Mouse (Mus musculus): ENCODE measurements at regions not wholly inside any gene's neighbourhood (a gene's known extent, or its start where the extent isn't known, plus 50 kb on each side); places are given as distances from the start of the nearest gene placed in this dataset.

DNA sequence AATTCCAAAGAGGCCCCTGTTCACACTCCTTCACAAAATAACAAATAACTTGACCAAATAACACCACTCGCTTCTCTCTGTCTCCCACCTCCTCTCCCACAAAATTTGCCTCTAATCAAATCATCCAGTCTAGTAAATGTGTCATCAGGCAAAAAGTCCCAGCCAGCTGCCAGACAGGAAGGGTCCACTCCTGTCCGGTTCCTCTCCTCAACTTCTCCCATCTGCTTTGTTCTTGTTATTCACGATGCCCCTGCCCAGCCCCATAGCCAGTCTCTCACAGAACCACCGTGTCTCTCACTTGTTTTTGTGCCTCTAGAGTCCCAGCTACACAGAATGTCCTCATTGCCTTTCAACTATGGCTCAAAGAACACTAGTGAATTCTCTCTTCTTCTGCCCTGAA, 53.8 kb downstream of the Ch25h start:
- Histone ChIP-seq H3K9me3 (ENCODE audit: control insufficient read depth, low read length) (no peaks in the 10 kb centered on the region), H3K4me1 (replicated peaks; ENCODE audit: control insufficient read depth, insufficient read depth) (no peaks in the 10 kb centered on the region), H3K36me3 (ENCODE audit: control insufficient read depth, insufficient read depth, low read length) (no peaks in the 10 kb centered on the region), H3K4me2 (replicated peaks; ENCODE audit: low read depth) (no peak overlapping the region), H3K9ac (ENCODE audit: low read length) (no peak overlapping the region), H3K27ac (replicated peaks) (no peak overlapping the region), H3K27me3 (ENCODE audit: control insufficient read depth, insufficient read depth, low read length) (no peaks in the 10 kb centered on the region), H3K4me3 (ENCODE audit: low read depth, low read length) (no peak overlapping the region)
- DNase-seq (ENCODE audit: low spot score) (no peak), ATAC-seq (ENCODE audit: low FRiP score, low TSS enrichment) (no peak)
- 65% methylated on average over 4 of the region's 4 CpGs for WGBS
- no peak for TF ChIP-seq CTCF (IDR thresholded peaks at IDR 0.05; ENCODE audit: low read depth)
- no peak for TF ChIP-seq EP300 (optimal IDR thresholded peaks at IDR 0.05)

GRCm38 (mm10) chr19:34420293-34420792, 54.6 kb downstream of the Ch25h start:
- TF ChIP-seq EP300 (optimal IDR thresholded peaks at IDR 0.05) (no peak), CTCF (IDR thresholded peaks at IDR 0.05; ENCODE audit: low read depth) (no peak)
- Histone ChIP-seq H3K9me3 (ENCODE audit: control insufficient read depth, low read length) (no peaks in the 10 kb centered on the region), H3K4me2 (replicated peaks; ENCODE audit: low read depth) (no peak overlapping the region), H3K27me3 (ENCODE audit: control insufficient read depth, insufficient read depth, low read length) (no peaks in the 10 kb centered on the region), H3K36me3 (ENCODE audit: control insufficient read depth, insufficient read depth, low read length) (no peaks in the 10 kb centered on the region), H3K9ac (ENCODE audit: low read length) (no peak overlapping the region), H3K4me1 (replicated peaks; ENCODE audit: control insufficient read depth, insufficient read depth) (no peaks in the 10 kb centered on the region), H3K27ac (replicated peaks) (no peak overlapping the region), H3K4me3 (ENCODE audit: low read depth, low read length) (no peak overlapping the region)
- DNase-seq (ENCODE audit: low spot score) (no peak), ATAC-seq (ENCODE audit: low FRiP score, low TSS enrichment) (no peak)
- 70% methylated on average over 8 of the region's 8 CpGs for WGBS

DNA sequence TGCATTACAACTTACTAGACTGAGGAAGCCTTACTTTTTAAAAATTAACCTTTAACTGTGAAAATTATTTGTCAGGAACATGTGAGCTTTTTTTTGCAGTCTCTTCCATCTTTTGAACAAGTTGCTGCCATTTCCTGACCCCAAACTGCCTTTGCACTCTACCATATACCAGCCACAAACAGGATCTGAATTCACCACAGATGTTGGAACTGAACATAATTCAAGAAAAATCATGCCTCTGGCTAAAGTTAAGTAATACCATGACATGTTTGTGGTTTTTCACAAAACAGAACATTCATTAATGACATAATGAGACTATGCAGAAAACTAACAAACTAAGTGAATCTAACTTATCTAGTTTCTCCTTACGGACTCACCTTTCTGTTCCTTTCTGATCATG, 67.8 kb downstream of the Ch25h start:
- DNase-seq (ENCODE audit: low spot score) (no peak), ATAC-seq (ENCODE audit: low FRiP score, low TSS enrichment) (no peak)
- Histone ChIP-seq H3K4me2 (replicated peaks; ENCODE audit: low read depth) (no peak overlapping the region), H3K36me3 (ENCODE audit: control insufficient read depth, insufficient read depth, low read length) (no peaks in the 10 kb centered on the region), H3K4me3 (ENCODE audit: low read depth, low read length) (no peak overlapping the region), H3K4me1 (replicated peaks; ENCODE audit: control insufficient read depth, insufficient read depth) (no peaks in the 10 kb centered on the region), H3K9me3 (ENCODE audit: control insufficient read depth, low read length) (no peaks in the 10 kb centered on the region), H3K27ac (replicated peaks) (no peak overlapping the region), H3K27me3 (ENCODE audit: control insufficient read depth, insufficient read depth, low read length) (no peaks in the 10 kb centered on the region), H3K9ac (ENCODE audit: low read length) (no peak overlapping the region)
- 69% methylated on average over 1 of the region's 1 CpGs for WGBS
- TF ChIP-seq EP300 (optimal IDR thresholded peaks at IDR 0.05) (no peak), CTCF (IDR thresholded peaks at IDR 0.05; ENCODE audit: low read depth) (no peak)

- Histone ChIP-seq H3K4me3 (ENCODE audit: low read depth, low read length) (no peak overlapping the region), H3K36me3 (ENCODE audit: control insufficient read depth, insufficient read depth, low read length) (no peaks in the 10 kb centered on the region), H3K9me3 (ENCODE audit: control insufficient read depth, low read length) (no peaks in the 10 kb centered on the region), H3K9ac (ENCODE audit: low read length) (no peak overlapping the region), H3K4me1 (replicated peaks; ENCODE audit: control insufficient read depth, insufficient read depth) (no peaks in the 10 kb centered on the region), H3K4me2 (replicated peaks; ENCODE audit: low read depth) (no peak overlapping the region), H3K27ac (replicated peaks) (no peak overlapping the region), H3K27me3 (ENCODE audit: control insufficient read depth, insufficient read depth, low read length) (no peaks in the 10 kb centered on the region)
- TF ChIP-seq EP300 (optimal IDR thresholded peaks at IDR 0.05): no peak
- no peak for TF ChIP-seq CTCF (IDR thresholded peaks at IDR 0.05; ENCODE audit: low read depth)
- ATAC-seq (ENCODE audit: low FRiP score, low TSS enrichment) (no peak), DNase-seq (ENCODE audit: low spot score) (no peak)
- WGBS: 65% methylated on average over 4 of the region's 4 CpGs
These were observed 68.3 kb downstream of the Ch25h start for GRCm38 (mm10) chr19:34406710-34407109.

GRCm38 (mm10) chr19:34396276-34396675, 78.7 kb downstream of the Ch25h start:
- Histone ChIP-seq H3K9ac (ENCODE audit: low read length) (no peak overlapping the region), H3K4me3 (ENCODE audit: low read depth, low read length) (no peak overlapping the region), H3K4me2 (replicated peaks; ENCODE audit: low read depth) (no peak overlapping the region), H3K27ac (replicated peaks) (no peak overlapping the region), H3K9me3 (ENCODE audit: control insufficient read depth, low read length) (no peaks in the 10 kb centered on the region), H3K4me1 (replicated peaks; ENCODE audit: control insufficient read depth, insufficient read depth) (no peaks in the 10 kb centered on the region), H3K36me3 (ENCODE audit: control insufficient read depth, insufficient read depth, low read length) (no peaks in the 10 kb centered on the region), H3K27me3 (ENCODE audit: control insufficient read depth, insufficient read depth, low read length) (no peaks in the 10 kb centered on the region)
- ATAC-seq (ENCODE audit: low FRiP score, low TSS enrichment) (no peak), DNase-seq (ENCODE audit: low spot score) (no peak)
- TF ChIP-seq CTCF (IDR thresholded peaks at IDR 0.05; ENCODE audit: low read depth) (no peak), EP300 (optimal IDR thresholded peaks at IDR 0.05) (no peak)
- 87% methylated on average over 9 of the region's 9 CpGs for WGBS

DNA sequence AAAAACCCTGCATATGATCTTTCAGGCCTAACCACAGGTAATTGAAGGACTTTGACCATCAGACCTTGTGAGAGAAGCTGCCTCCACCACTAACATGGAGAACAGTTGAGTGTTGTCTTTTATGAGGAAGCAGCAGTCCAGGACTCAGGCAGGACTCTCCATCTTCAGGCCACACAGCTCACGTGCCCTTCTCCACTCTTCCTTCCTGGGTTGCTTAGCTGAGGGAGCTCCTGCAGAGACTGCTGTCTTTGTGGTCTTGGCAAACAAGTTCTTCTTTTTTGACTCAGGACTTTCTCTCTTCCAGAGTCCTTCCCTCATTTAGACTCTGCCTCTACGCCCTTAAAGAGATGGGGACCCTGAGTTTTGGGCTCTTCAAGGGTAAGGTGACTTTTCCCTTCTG, 85.0 kb downstream of the Ch25h start:
- no peaks in the 10 kb centered on the region for H3K36me3 ChIP-seq (ENCODE audit: control insufficient read depth, insufficient read depth, low read length)
- H3K27ac ChIP-seq (replicated peaks): no peak overlapping the region
- no peaks in the 10 kb centered on the region for H3K9me3 ChIP-seq (ENCODE audit: control insufficient read depth, low read length)
- no peaks in the 10 kb centered on the region for H3K4me1 ChIP-seq (replicated peaks; ENCODE audit: control insufficient read depth, insufficient read depth)
- H3K4me2 ChIP-seq (replicated peaks; ENCODE audit: low read depth): no peak overlapping the region
- ATAC-seq (ENCODE audit: low FRiP score, low TSS enrichment): no peak
- WGBS: 72% methylated on average over 2 of the region's 2 CpGs
- no peak overlapping the region for H3K4me3 ChIP-seq (ENCODE audit: low read depth, low read length)
- no peak for TF ChIP-seq EP300 (optimal IDR thresholded peaks at IDR 0.05)
- TF ChIP-seq CTCF (IDR thresholded peaks at IDR 0.05; ENCODE audit: low read depth): no peak
- H3K27me3 ChIP-seq (ENCODE audit: control insufficient read depth, insufficient read depth, low read length): no peaks in the 10 kb centered on the region
- no peak overlapping the region for H3K9ac ChIP-seq (ENCODE audit: low read length)
- no peak for DNase-seq (ENCODE audit: low spot score)
